Mouse (Mus musculus): Measurements from ENCODE around the gene B3galt2. TPM values are rescaled to one million over a fixed set of nuclear protein-coding genes. Genes with fewer than 3 reads are reported as not detected.

Gene B3galt2
- polyA plus RNA-seq (2014; fragmentation: Illumina TruSeq; extraction: RNeasy Lipid Tissue Mini Kit (QIAGEN cat#74804); ENCODE audit: low read depth, low replicate concordance) = 2.5 TPM

DNA sequence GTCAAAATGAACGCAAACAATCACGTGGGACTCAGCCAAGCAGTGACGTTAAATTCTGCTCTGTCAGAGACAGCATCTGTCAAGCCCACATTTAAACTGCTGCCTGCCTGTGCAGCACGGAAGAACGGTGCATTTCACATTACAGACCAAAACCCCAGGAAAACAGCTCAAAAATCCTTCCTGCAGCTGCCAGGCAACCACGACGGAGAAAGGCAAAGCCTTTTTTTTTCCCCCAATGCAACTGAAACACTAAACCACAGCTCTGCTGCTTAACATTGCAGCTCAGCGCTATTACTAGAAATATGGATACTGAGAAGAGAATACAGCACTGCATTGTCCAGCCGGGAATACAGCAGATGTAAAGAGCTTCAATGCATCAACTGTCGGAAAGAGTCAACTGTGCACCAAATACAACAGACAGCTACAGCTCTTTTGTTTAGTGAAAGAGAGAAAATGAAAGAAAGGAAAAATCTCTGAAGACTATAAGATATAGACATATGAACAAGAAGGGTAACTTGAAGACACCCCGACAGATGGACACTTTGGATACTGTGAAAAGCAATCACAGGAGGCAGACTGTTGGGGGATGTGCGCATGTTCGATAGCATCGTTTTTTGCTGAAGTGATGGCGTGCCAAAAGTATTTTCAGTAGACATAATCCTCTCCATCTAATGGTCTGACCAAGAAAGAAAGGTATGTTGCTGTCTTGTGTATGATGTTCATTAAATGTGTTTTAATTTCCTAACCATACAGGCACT is at the start of gene B3galt2:
Gene B3galt2, plus strand, starts transcription at position 15 of the 758 bp plus-strand sequence.

DNA sequence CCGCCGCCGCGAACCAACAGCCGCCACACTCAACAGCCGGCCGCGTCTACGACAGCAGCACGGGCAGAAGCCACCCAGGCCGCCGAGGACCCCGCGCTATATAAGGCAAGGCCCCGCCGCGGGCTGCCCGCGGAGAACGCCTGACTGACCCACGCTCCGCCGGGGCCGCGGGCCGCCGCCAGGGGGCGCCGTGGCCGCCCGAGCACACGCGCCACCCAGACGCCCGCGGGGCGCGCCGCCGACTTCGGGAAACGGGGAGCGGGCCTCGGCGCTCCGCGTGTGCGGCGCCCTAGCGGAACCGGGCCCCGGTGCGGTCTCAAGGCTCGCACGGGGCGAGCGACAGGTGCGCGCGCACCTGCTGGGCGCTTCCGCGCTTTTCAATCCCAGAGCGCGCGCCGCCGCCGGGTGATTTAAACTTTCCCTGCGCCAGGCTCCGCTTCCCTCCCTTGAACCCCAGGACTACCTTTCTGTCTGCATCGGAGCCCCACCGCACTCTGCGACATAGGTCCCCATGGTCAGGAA is 62.3 kb downstream of the B3galt2 start, which contains the start of gene Cdc73:
Gene Cdc73, minus strand, starts transcription at position 153 of the 522 bp plus-strand sequence.

Other genes starting within 250 kb of the B3galt2 start
- 23.1 TPM for gene Cdc73, start 62.2 kb downstream of the B3galt2 start, polyA plus RNA-seq (2014; fragmentation: Illumina TruSeq; extraction: RNeasy Lipid Tissue Mini Kit (QIAGEN cat#74804); ENCODE audit: low read depth, low replicate concordance)
- gene Glrx2, start 75.7 kb downstream of the B3galt2 start, polyA plus RNA-seq (2014; fragmentation: Illumina TruSeq; extraction: RNeasy Lipid Tissue Mini Kit (QIAGEN cat#74804); ENCODE audit: low read depth, low replicate concordance) = 66.4 TPM
- gene Trove2, start 136.4 kb downstream of the B3galt2 start, polyA plus RNA-seq (2014; fragmentation: Illumina TruSeq; extraction: RNeasy Lipid Tissue Mini Kit (QIAGEN cat#74804); ENCODE audit: low read depth, low replicate concordance) = 7.6 TPM
- gene Uchl5, start 136.6 kb downstream of the B3galt2 start, polyA plus RNA-seq (2014; fragmentation: Illumina TruSeq; extraction: RNeasy Lipid Tissue Mini Kit (QIAGEN cat#74804); ENCODE audit: low read depth, low replicate concordance) = 27.6 TPM

All from heart, adult 10 weeks (tissue).